Mouse (Mus musculus): Measurements from ENCODE around the gene Ghr. TPM values are rescaled to one million over a fixed set of nuclear protein-coding genes. Genes with fewer than 3 reads are reported as not detected.

The Ghr gene
- polyA plus RNA-seq, 1 experiment from 2014 or later: 21.0 TPM

GRCm38 (mm10) chr15:3504700-3505099 is 78.6 kb downstream of the Ghr start:
- H3K4me3 ChIP-seq (ENCODE audit: low read depth, low read length): no peak overlapping the region
- no peaks in the 10 kb centered on the region for H3K27me3 ChIP-seq (ENCODE audit: control insufficient read depth, insufficient read depth, low read length)
- H3K4me1 ChIP-seq (replicated peaks; ENCODE audit: control insufficient read depth, insufficient read depth, low read length): no peaks in the 10 kb centered on the region
- H3K36me3 ChIP-seq (ENCODE audit: control insufficient read depth, insufficient read depth, low read length): no peaks in the 10 kb centered on the region
- no peak overlapping the region for H3K4me2 ChIP-seq (replicated peaks; ENCODE audit: low read depth, low read length)
- no peak overlapping the region for H3K9ac ChIP-seq (ENCODE audit: low read depth, low read length)
- no peak overlapping the region for H3K27ac ChIP-seq (ENCODE audit: low read depth, low read length)
- DNase-seq (ENCODE audit: low spot score): no peak
- ATAC-seq (ENCODE audit: low FRiP score): no peak
- no peaks in the 10 kb centered on the region for H3K9me3 ChIP-seq (ENCODE audit: control insufficient read depth, low read length)
- 85% methylated on average over 5 of the region's 5 CpGs for WGBS

GRCm38 (mm10) chr15:3501683-3502082 is 81.6 kb downstream of the Ghr start:
- WGBS: 89% methylated on average over 3 of the region's 3 CpGs
- H3K9me3 ChIP-seq (ENCODE audit: control insufficient read depth, low read length): no peaks in the 10 kb centered on the region
- DNase-seq (ENCODE audit: low spot score): no peak
- H3K4me1 ChIP-seq (replicated peaks; ENCODE audit: control insufficient read depth, insufficient read depth, low read length): no peaks in the 10 kb centered on the region
- no peaks in the 10 kb centered on the region for H3K36me3 ChIP-seq (ENCODE audit: control insufficient read depth, insufficient read depth, low read length)
- no peak overlapping the region for H3K27ac ChIP-seq (ENCODE audit: low read depth, low read length)
- no peaks in the 10 kb centered on the region for H3K27me3 ChIP-seq (ENCODE audit: control insufficient read depth, insufficient read depth, low read length)
- H3K4me2 ChIP-seq (replicated peaks; ENCODE audit: low read depth, low read length): no peak overlapping the region
- no peak overlapping the region for H3K9ac ChIP-seq (ENCODE audit: low read depth, low read length)
- no peak overlapping the region for H3K4me3 ChIP-seq (ENCODE audit: low read depth, low read length)
- no peak for ATAC-seq (ENCODE audit: low FRiP score)

- H3K36me3 ChIP-seq (ENCODE audit: control insufficient read depth, insufficient read depth, low read length): no peaks in the 10 kb centered on the region
- no peak for ATAC-seq (ENCODE audit: low FRiP score)
- H3K27ac ChIP-seq (ENCODE audit: low read depth, low read length): no peak overlapping the region
- no peak overlapping the region for H3K4me2 ChIP-seq (replicated peaks; ENCODE audit: low read depth, low read length)
- no peak overlapping the region for H3K4me3 ChIP-seq (ENCODE audit: low read depth, low read length)
- no peak overlapping the region for H3K9ac ChIP-seq (ENCODE audit: low read depth, low read length)
- H3K9me3 ChIP-seq (ENCODE audit: control insufficient read depth, low read length): no peaks in the 10 kb centered on the region
- 96% methylated on average over 1 of the region's 1 CpGs for WGBS
- no peaks in the 10 kb centered on the region for H3K27me3 ChIP-seq (ENCODE audit: control insufficient read depth, insufficient read depth, low read length)
- DNase-seq (ENCODE audit: low spot score): no peak
- no peaks in the 10 kb centered on the region for H3K4me1 ChIP-seq (replicated peaks; ENCODE audit: control insufficient read depth, insufficient read depth, low read length)
Measured at GRCm38 (mm10) chr15:3499020-3499419, 84.3 kb downstream of the Ghr start.

- WGBS: 86% methylated on average over 9 of the region's 9 CpGs
- Histone ChIP-seq H3K4me1 (replicated peaks; ENCODE audit: control insufficient read depth, insufficient read depth, low read length) (no peaks in the 10 kb centered on the region), H3K36me3 (ENCODE audit: control insufficient read depth, insufficient read depth, low read length) (no peaks in the 10 kb centered on the region), H3K9ac (ENCODE audit: low read depth, low read length) (no peak overlapping the region), H3K9me3 (ENCODE audit: control insufficient read depth, low read length) (no peaks in the 10 kb centered on the region), H3K4me3 (ENCODE audit: low read depth, low read length) (no peak overlapping the region), H3K4me2 (replicated peaks; ENCODE audit: low read depth, low read length) (no peak overlapping the region), H3K27ac (ENCODE audit: low read depth, low read length) (no peak overlapping the region), H3K27me3 (ENCODE audit: control insufficient read depth, insufficient read depth, low read length) (no peaks in the 10 kb centered on the region)
- ATAC-seq (ENCODE audit: low FRiP score): no peak
- no peak for DNase-seq (ENCODE audit: low spot score)
Measured at GRCm38 (mm10) chr15:3497946-3498580, 85.2 kb downstream of the Ghr start.

GRCm38 (mm10) chr15:3490868-3491267 is 92.4 kb downstream of the Ghr start:
- WGBS: 86% methylated on average over 3 of the region's 3 CpGs
- no peaks in the 10 kb centered on the region for H3K27me3 ChIP-seq (ENCODE audit: control insufficient read depth, insufficient read depth, low read length)

GRCm38 (mm10) chr15:3490011-3490410 is 93.3 kb downstream of the Ghr start:
- DNase-seq (ENCODE audit: low spot score): no peak
- Histone ChIP-seq H3K4me3 (ENCODE audit: low read depth, low read length) (no peak overlapping the region), H3K4me2 (replicated peaks; ENCODE audit: low read depth, low read length) (no peak overlapping the region), H3K27me3 (ENCODE audit: control insufficient read depth, insufficient read depth, low read length) (no peaks in the 10 kb centered on the region), H3K9ac (ENCODE audit: low read depth, low read length) (no peak overlapping the region), H3K9me3 (ENCODE audit: control insufficient read depth, low read length) (no peaks in the 10 kb centered on the region), H3K27ac (ENCODE audit: low read depth, low read length) (no peak overlapping the region), H3K36me3 (ENCODE audit: control insufficient read depth, insufficient read depth, low read length) (no peaks in the 10 kb centered on the region), H3K4me1 (replicated peaks; ENCODE audit: control insufficient read depth, insufficient read depth, low read length) (no peaks in the 10 kb centered on the region)
- 89% methylated on average over 2 of the region's 2 CpGs for WGBS
- ATAC-seq (ENCODE audit: low FRiP score): no peak

More at GRCm38 (mm10) chr15:3490868-3491267, 92.4 kb downstream of the Ghr start:
- Histone ChIP-seq H3K4me3 (ENCODE audit: low read depth, low read length) (no peak overlapping the region), H3K27ac (ENCODE audit: low read depth, low read length) (no peak overlapping the region), H3K9me3 (ENCODE audit: control insufficient read depth, low read length) (no peaks in the 10 kb centered on the region), H3K4me1 (replicated peaks; ENCODE audit: control insufficient read depth, insufficient read depth, low read length) (no peaks in the 10 kb centered on the region), H3K4me2 (replicated peaks; ENCODE audit: low read depth, low read length) (no peak overlapping the region), H3K9ac (ENCODE audit: low read depth, low read length) (no peak overlapping the region), H3K36me3 (ENCODE audit: control insufficient read depth, insufficient read depth, low read length) (no peaks in the 10 kb centered on the region)
- no peak for DNase-seq (ENCODE audit: low spot score)
- ATAC-seq (ENCODE audit: low FRiP score): no peak

- no peak for ATAC-seq (ENCODE audit: low FRiP score)
- H3K27ac ChIP-seq (ENCODE audit: low read depth, low read length): no peak overlapping the region
Measured at GRCm38 (mm10) chr15:3489180-3489579, 94.1 kb downstream of the Ghr start.

GRCm38 (mm10) chr15:3488601-3489000 is 94.7 kb downstream of the Ghr start:
- H3K9ac ChIP-seq (ENCODE audit: low read depth, low read length): no peak overlapping the region
- H3K4me1 ChIP-seq (replicated peaks; ENCODE audit: control insufficient read depth, insufficient read depth, low read length): no peaks in the 10 kb centered on the region
- no peak overlapping the region for H3K4me2 ChIP-seq (replicated peaks; ENCODE audit: low read depth, low read length)
- no peaks in the 10 kb centered on the region for H3K9me3 ChIP-seq (ENCODE audit: control insufficient read depth, low read length)
- no peak for ATAC-seq (ENCODE audit: low FRiP score)
- DNase-seq (ENCODE audit: low spot score): no peak
- WGBS: 80% methylated on average over 3 of the region's 3 CpGs
- H3K27me3 ChIP-seq (ENCODE audit: control insufficient read depth, insufficient read depth, low read length): no peaks in the 10 kb centered on the region
- no peak overlapping the region for H3K4me3 ChIP-seq (ENCODE audit: low read depth, low read length)
- no peaks in the 10 kb centered on the region for H3K36me3 ChIP-seq (ENCODE audit: control insufficient read depth, insufficient read depth, low read length)
- H3K27ac ChIP-seq (ENCODE audit: low read depth, low read length): no peak overlapping the region

More at GRCm38 (mm10) chr15:3489180-3489579, 94.1 kb downstream of the Ghr start:
- H3K4me2 ChIP-seq (replicated peaks; ENCODE audit: low read depth, low read length): no peak overlapping the region
- H3K9ac ChIP-seq (ENCODE audit: low read depth, low read length): no peak overlapping the region
- H3K27me3 ChIP-seq (ENCODE audit: control insufficient read depth, insufficient read depth, low read length): no peaks in the 10 kb centered on the region
- no peaks in the 10 kb centered on the region for H3K4me1 ChIP-seq (replicated peaks; ENCODE audit: control insufficient read depth, insufficient read depth, low read length)
- no peak overlapping the region for H3K4me3 ChIP-seq (ENCODE audit: low read depth, low read length)
- H3K36me3 ChIP-seq (ENCODE audit: control insufficient read depth, insufficient read depth, low read length): no peaks in the 10 kb centered on the region
- H3K9me3 ChIP-seq (ENCODE audit: control insufficient read depth, low read length): no peaks in the 10 kb centered on the region
- DNase-seq (ENCODE audit: low spot score): no peak

- H3K9me3 ChIP-seq (ENCODE audit: control insufficient read depth, low read length): no peaks in the 10 kb centered on the region
- ATAC-seq (ENCODE audit: low FRiP score) (no peak), DNase-seq (ENCODE audit: low spot score) (no peak)
- no peak overlapping the region for H3K9ac ChIP-seq (ENCODE audit: low read depth, low read length)
- no peaks in the 10 kb centered on the region for H3K4me1 ChIP-seq (replicated peaks; ENCODE audit: control insufficient read depth, insufficient read depth, low read length)
- 86% methylated on average over 5 of the region's 5 CpGs for WGBS
- H3K27ac ChIP-seq (ENCODE audit: low read depth, low read length): no peak overlapping the region
- H3K27me3 ChIP-seq (ENCODE audit: control insufficient read depth, insufficient read depth, low read length): no peaks in the 10 kb centered on the region
- H3K36me3 ChIP-seq (ENCODE audit: control insufficient read depth, insufficient read depth, low read length): no peaks in the 10 kb centered on the region
- H3K4me3 ChIP-seq (ENCODE audit: low read depth, low read length): no peak overlapping the region
- H3K4me2 ChIP-seq (replicated peaks; ENCODE audit: low read depth, low read length): no peak overlapping the region
Measured at GRCm38 (mm10) chr15:3486691-3487090, 96.6 kb downstream of the Ghr start.
